Mouse (Mus musculus) kidney, postnatal 0 days (tissue): ENCODE measurements around the gene Pbx1. TPM values are rescaled to one million over a fixed set of nuclear protein-coding genes. Genes with fewer than 3 reads are reported as not detected.

Source experiments
- ATAC-seq: fragments of 200-750 bp; cut with Nextera tagmentation; replicated peaks from 2 replicates; pipeline ENCODE4 v1.8.0; 2017; ENCODE audit warnings: low read depth, moderate number of reproducible peaks, moderate TSS enrichment, moderate library complexity; ENCODE audit not compliant: low FRiP score
- DNase-seq: peaks from one replicate; pipeline ENCODE4 v3.0.0-alpha.2; 2016; ENCODE audit warnings: low spot score
- H3K27ac ChIP-seq: fragments of 300-500 bp; sonication (generic); 2 replicates; pipeline ENCODE4 v1.5.1; 2014; ENCODE audit warnings: mild to moderate bottlenecking
- H3K27me3 ChIP-seq: fragments of 300-500 bp; sonication (generic); 2 replicates; pipeline ENCODE4 v1.6.1; 2014; ENCODE audit warnings: low read length, mixed read lengths; ENCODE audit not compliant: insufficient read depth
- H3K36me3 ChIP-seq: fragments of 300-500 bp; sonication (generic); 2 replicates; pipeline ENCODE4 v1.6.1; 2014; ENCODE audit warnings: low read length, mixed read lengths; ENCODE audit not compliant: insufficient read depth
- H3K4me1 ChIP-seq: fragments of 300-500 bp; sonication (generic); replicated peaks from 2 replicates; pipeline ENCODE4 v1.6.1; 2014; ENCODE audit warnings: antibody characterized with exemption, low read length, mixed read lengths; ENCODE audit not compliant: insufficient read depth
- H3K4me2 ChIP-seq: fragments of 300-500 bp; sonication (generic); 2 replicates; pipeline ENCODE4 v1.6.1; 2014; ENCODE audit warnings: mild to moderate bottlenecking, low read length, moderate library complexity, mixed read lengths
- H3K4me3 ChIP-seq: fragments of 300-500 bp; sonication (generic); replicated peaks from 2 replicates; pipeline ENCODE4 v1.5.1; 2014; ENCODE audit warnings: low read depth, low read length
- H3K9ac ChIP-seq: fragments of 300-500 bp; sonication (generic); 2 replicates; pipeline ENCODE4 v1.6.1; 2014; ENCODE audit warnings: low read depth, low read length
- H3K9me3 ChIP-seq: fragments of 300-500 bp; sonication (generic); replicated peaks from 2 replicates; pipeline ENCODE4 v1.6.1; 2016; ENCODE audit warnings: low read length, inconsistent platforms, mixed read lengths
- CTCF ChIP-seq: IDR thresholded peaks from 2 replicates; pipeline ENCODE4 v1.5.1; 2016; ENCODE audit warnings: antibody characterized with exemption, low read depth, mild to moderate bottlenecking, moderate library complexity
- WGBS: fragments of 180-500 bp; shearing (Covaris S2); extraction: QIAGEN DNeasy Blood & Tissue Kit; methylation state at CpG from one replicate; pipeline ENCODE4 v1.1.7; 2014; 5-methylcytosine and 5-hydroxymethylcytosine counted together
- polyA plus RNA-seq: library from polyadenylated mRNA; unstranded; fragments of >200 nt; fragmentation: Nextera tagmentation; extraction: Ambion mirVana; gene quantifications from 2 replicates; pipeline ENCODE4 v1.2.1, GENCODE M21; 2015

Pbx1 gene
- polyA plus RNA-seq, 1 experiment from 2014 or later, result 55.7 TPM

DNA sequence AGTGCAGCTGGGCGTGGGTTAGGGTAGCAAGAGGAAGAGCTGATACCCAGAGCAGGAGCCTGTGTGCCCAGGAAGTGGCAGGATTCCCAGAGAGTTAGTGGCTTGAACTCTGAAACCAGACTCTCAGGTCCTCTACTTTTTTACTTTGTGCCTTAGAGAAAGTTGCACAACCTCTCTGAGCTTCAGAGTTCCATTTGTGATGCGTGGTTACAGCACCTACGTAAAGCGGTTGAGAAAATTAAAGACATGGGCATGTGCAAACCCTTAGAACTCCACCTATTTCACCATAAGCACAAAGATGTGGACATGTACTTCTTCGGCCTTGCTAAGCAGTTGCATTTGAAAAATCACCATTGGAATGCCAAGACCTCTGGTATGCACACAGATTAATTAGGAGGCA, 294.2 kb downstream of the Pbx1 start:
- no peak overlapping the region for H3K27ac ChIP-seq
- no peak overlapping the region for H3K9ac ChIP-seq
- no peaks in the 10 kb centered on the region for H3K27me3 ChIP-seq
- no peak for DNase-seq
- no peak for TF ChIP-seq CTCF
- H3K4me3 ChIP-seq, result no peak overlapping the region
- WGBS, result 89% methylated on average over 5 of the region's 5 CpGs
- H3K9me3 ChIP-seq, result no peaks in the 10 kb centered on the region
- H3K4me1 ChIP-seq, result no peaks in the 10 kb centered on the region; the same call in 1 of the 2 replicates
- no peaks in the 10 kb centered on the region for H3K36me3 ChIP-seq
- ATAC-seq, result no peak
- no peak overlapping the region for H3K4me2 ChIP-seq

DNA sequence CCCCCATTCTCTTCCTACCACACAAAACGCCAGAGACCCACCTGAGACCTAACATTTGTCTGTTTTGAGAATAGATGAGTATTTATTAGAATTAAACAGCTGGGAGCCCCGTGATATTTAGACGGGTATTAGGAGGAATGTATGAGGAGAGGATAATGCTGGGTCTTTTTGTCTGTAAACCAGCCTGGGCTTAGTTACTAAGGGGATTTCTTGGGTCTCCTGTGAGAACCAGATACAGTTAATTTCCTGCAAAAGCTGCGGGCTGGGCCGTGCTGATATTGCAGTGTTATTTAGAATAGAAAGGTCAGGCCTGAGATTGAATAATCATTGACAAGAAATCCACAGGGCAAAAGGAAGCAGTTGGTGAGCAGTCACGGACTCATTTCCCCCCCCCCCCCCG, 296.5 kb downstream of the Pbx1 start:
- H3K9ac ChIP-seq, result no peak overlapping the region
- H3K36me3 ChIP-seq, result no peaks in the 10 kb centered on the region
- no peaks in the 10 kb centered on the region for H3K27me3 ChIP-seq
- no peak overlapping the region for H3K4me2 ChIP-seq
- TF ChIP-seq CTCF, result no peak
- DNase-seq, result no peak
- 71% methylated on average over 7 of the region's 7 CpGs for WGBS
- ATAC-seq, result no peak
- no peaks in the 10 kb centered on the region; the same call in 1 of the 2 replicates for H3K4me1 ChIP-seq
- H3K27ac ChIP-seq, result no peak overlapping the region
- H3K9me3 ChIP-seq, result no peaks in the 10 kb centered on the region
- H3K4me3 ChIP-seq, result no peak overlapping the region

DNA sequence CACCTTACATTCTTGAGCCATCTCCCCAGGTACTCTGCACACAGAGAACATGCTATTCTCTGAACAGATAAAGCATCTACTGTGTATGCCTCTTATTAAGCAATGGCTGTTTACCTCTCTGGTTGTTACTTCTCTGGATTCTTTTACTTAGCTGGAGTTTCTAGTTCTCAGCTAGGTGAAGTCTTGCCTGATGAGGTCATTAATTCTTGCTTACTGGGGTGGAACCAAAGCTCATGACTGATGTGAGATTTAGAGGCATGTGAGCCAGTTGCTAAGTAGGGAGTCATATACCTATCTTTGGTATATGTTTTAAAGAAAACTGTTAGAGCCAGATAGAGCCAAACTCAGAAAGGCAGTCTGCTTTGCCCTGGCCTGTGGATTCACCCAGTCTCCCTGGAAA, 298.4 kb downstream of the Pbx1 start:
- no peak overlapping the region; the same call in 1 of the 2 replicates for H3K27ac ChIP-seq
- no peaks in the 10 kb centered on the region for H3K9me3 ChIP-seq
- H3K4me2 ChIP-seq, result no peak overlapping the region
- peak; percentile 78 for ATAC-seq
- DNase-seq, result peak; percentile 54
- no peaks in the 10 kb centered on the region for H3K27me3 ChIP-seq
- no peaks in the 10 kb centered on the region; the same call in 1 of the 2 replicates for H3K4me1 ChIP-seq
- no peak for TF ChIP-seq CTCF
- no peak overlapping the region for H3K4me3 ChIP-seq
- H3K9ac ChIP-seq, result no peak overlapping the region
- H3K36me3 ChIP-seq, result no peaks in the 10 kb centered on the region

DNA sequence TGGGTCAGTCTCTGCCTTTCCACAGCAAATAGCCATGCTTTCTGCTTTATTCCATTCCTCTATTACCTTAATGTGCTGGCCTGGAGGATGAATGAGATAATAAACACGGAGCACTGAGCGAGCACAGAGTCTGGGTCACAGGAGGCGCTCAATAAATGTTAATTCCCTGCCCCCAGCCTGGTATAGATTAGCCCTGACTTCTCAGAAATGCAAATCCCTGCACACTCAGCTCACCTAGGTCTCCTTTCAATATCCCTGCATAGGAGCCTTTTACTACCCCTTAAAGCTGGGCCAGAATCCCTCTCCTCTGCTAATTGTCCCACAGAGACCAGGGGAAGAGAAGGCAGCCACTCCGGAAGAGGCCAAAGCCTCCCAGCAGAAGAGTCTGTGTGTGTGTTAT, 304.1 kb downstream of the Pbx1 start:
- ATAC-seq (no peak), DNase-seq (no peak)
- H3K9me3 ChIP-seq, result no peaks in the 10 kb centered on the region
- H3K27me3 ChIP-seq, result no peaks in the 10 kb centered on the region
- no peak for TF ChIP-seq CTCF
- H3K4me3 ChIP-seq, result no peak overlapping the region
- no peak overlapping the region for H3K9ac ChIP-seq
- no peaks in the 10 kb centered on the region for H3K4me1 ChIP-seq
- no peak overlapping the region for H3K4me2 ChIP-seq
- no peak overlapping the region for H3K27ac ChIP-seq
- 48% methylated on average over 4 of the region's 4 CpGs for WGBS
- H3K36me3 ChIP-seq, result no peaks in the 10 kb centered on the region

DNA sequence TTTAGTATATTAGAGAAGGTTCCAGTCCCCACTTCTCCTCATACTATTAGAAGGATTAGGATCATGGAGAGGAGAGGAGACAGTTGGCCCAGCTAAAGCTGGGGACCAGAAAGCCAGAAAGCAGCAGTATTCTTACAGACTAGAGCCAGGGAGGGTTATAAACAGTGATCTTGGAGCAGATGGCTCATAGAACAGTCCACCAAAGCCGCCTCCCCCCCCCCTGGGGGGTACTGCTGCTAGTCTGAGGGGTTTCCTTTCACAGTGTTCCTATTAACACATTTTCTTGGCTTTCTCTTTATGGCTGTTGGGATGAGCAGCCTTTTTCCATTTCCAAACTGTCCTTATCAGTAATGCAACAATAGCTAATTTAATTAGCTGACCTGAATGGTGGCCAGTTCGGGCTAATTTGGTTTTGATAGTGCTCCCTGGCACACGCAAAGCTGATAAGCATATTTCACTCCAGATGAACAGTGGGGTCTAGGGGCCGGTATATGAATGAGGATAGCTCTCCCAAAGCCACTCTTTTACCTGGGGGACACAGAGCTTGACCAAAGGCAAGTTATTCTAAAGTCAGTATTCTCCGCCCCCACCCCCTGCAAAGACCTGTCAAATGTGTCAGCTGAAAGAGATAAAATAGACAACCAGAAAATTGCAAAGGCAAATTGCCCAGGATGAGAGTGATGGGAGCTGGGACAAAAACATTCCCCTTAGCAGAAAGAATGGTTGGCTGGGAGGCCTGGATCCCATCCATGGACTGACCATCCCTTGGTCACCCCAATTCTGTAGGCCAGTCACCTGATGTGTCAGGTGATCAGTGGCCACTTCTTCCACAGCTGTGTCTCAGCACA, 307.2 kb downstream of the Pbx1 start:
- ATAC-seq (no peak), DNase-seq (no peak)
- H3K9me3 ChIP-seq, result no peaks in the 10 kb centered on the region
- TF ChIP-seq CTCF, result no peak
- H3K27ac ChIP-seq, result no peak overlapping the region
- no peaks in the 10 kb centered on the region for H3K27me3 ChIP-seq
- no peaks in the 10 kb centered on the region for H3K4me1 ChIP-seq
- WGBS, result 73% methylated on average over 5 of the region's 5 CpGs
- no peak overlapping the region for H3K4me2 ChIP-seq
- no peaks in the 10 kb centered on the region for H3K36me3 ChIP-seq
- no peak overlapping the region for H3K4me3 ChIP-seq
- H3K9ac ChIP-seq, result no peak overlapping the region

DNA sequence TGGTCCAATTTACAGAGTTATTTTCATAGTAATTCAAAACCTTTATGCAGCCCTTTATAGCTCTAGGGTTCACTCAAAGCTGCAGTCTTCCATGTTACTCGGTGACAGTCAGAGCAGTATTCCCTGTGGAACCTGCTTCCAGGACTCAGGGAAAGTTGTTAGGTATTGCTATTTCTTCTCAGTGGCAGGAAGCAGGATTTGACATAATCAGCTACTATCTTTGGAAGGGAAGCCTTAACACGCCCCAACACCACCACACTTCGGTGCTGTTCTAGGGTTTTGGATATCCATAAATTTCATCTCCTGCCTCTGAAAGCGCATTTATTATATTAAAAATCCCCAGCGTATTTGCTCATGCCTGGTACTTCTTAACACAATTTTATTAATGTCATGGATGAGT, 314.0 kb downstream of the Pbx1 start:
- Histone ChIP-seq H3K9me3 (no peaks in the 10 kb centered on the region), H3K4me3 (no peak overlapping the region), H3K27me3 (no peaks in the 10 kb centered on the region), H3K36me3 (no peaks in the 10 kb centered on the region), H3K27ac (no peak overlapping the region), H3K4me2 (no peak overlapping the region), H3K9ac (no peak overlapping the region), H3K4me1 (no peaks in the 10 kb centered on the region)
- TF ChIP-seq CTCF, result no peak
- 82% methylated on average over 5 of the region's 5 CpGs for WGBS
- ATAC-seq (no peak), DNase-seq (no peak)
